18 mouse cellular contexts compared by ENCODE assay signal in the genomic region with DNA sequence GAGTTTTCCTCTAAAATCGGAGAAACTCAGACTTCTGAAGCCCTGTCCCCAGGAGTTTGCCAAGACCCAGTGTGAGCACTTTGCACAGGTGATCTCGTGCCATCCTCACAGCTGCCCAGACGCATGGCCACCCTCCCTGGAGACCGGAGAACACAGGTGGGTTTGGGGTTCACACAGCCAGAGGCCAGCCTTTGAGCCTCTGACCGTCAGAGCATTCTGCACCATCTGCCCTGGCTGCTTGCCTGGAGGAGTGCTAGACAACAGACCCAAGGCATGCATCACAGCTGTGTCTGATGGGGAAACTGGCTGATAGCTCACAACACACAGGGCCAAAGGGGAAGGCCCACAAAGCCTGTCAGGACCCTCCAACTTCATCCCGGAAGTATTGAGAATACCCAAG.
DNase-seq lines count a peak whose midpoint lies in the region; ATAC-seq and TF ChIP-seq lines count a peak whose summit lies in the region.
"Had no signal": no experiment of that assay in that cellular context is flagged by ENCODE, and none has a peak within 500 bp of the region (broad histone marks: within the 10 kb centered on the region; RNA-seq: fewer than 3 reads in every experiment).

No protein-coding gene starts in this region.

- H3K4me2 ChIP-seq in heart, embryonic 12.5 days, result no peak overlapping the region
- no peak overlapping the region for H3K4me2 ChIP-seq in lung, embryonic 16.5 days (ENCODE audit: low read depth, low read length)
- no peak overlapping the region for H3K4me2 ChIP-seq in stomach, postnatal 0 days (replicated peaks; ENCODE audit: low read depth)
- H3K4me2 ChIP-seq: hindbrain, embryonic 14.5 days; limb, embryonic 12.5 days; liver, embryonic 13.5 days; midbrain, embryonic 12.5 days had no signal

- peaks cover 23% of the 10 kb centered on the region for H3K4me1 ChIP-seq in heart, embryonic 12.5 days (replicated peaks)
- H3K4me1 ChIP-seq in lung, embryonic 16.5 days (replicated peaks; ENCODE audit: control insufficient read depth, insufficient read depth, low read length), result no peaks in the 10 kb centered on the region
- no peaks in the 10 kb centered on the region for H3K4me1 ChIP-seq in stomach, postnatal 0 days (replicated peaks; ENCODE audit: control insufficient read depth, insufficient read depth)
- H3K4me1 ChIP-seq: liver, embryonic 13.5 days; midbrain, embryonic 12.5 days had no signal

- no peak overlapping the region for H3K9ac ChIP-seq in heart, embryonic 12.5 days
- H3K9ac ChIP-seq in lung, embryonic 16.5 days (ENCODE audit: low read length), result no peak overlapping the region
- no peak overlapping the region for H3K9ac ChIP-seq in stomach, postnatal 0 days (ENCODE audit: low read length)
- H3K9ac ChIP-seq: hindbrain, embryonic 14.5 days; limb, embryonic 12.5 days; liver, embryonic 13.5 days; midbrain, embryonic 12.5 days had no signal

- no peak overlapping the region for H3K4me3 ChIP-seq in heart, embryonic 12.5 days
- no peak overlapping the region for H3K4me3 ChIP-seq in lung, embryonic 16.5 days (ENCODE audit: low read length)
- H3K4me3 ChIP-seq in stomach, postnatal 0 days (ENCODE audit: low read depth, low read length), result no peak overlapping the region
- H3K4me3 ChIP-seq: layer of hippocampus, adult 2 months; left cerebral cortex, adult 2 months; limb, embryonic 12.5 days; liver, embryonic 13.5 days; midbrain, embryonic 12.5 days had no signal

- 74% methylated on average over 6 of the region's 6 CpGs for WGBS in heart, embryonic 12.5 days
- 73% methylated on average over 6 of the region's 6 CpGs for WGBS in lung, embryonic 16.5 days
- 75% methylated on average over 6 of the region's 6 CpGs for WGBS in stomach, postnatal 0 days

- no peaks in the 10 kb centered on the region for H3K27me3 ChIP-seq in heart, embryonic 12.5 days (replicated peaks)
- no peaks in the 10 kb centered on the region for H3K27me3 ChIP-seq in lung, embryonic 16.5 days (ENCODE audit: control insufficient read depth, insufficient read depth, low read depth, low read length)
- H3K27me3 ChIP-seq in stomach, postnatal 0 days (ENCODE audit: control insufficient read depth, insufficient read depth, low read length), result no peaks in the 10 kb centered on the region
- H3K27me3 ChIP-seq: limb, embryonic 12.5 days had no signal

- H3K36me3 ChIP-seq in heart, embryonic 12.5 days, result no peaks in the 10 kb centered on the region
- H3K36me3 ChIP-seq in lung, embryonic 16.5 days (ENCODE audit: control insufficient read depth, insufficient read depth, low read length), result no peaks in the 10 kb centered on the region
- no peaks in the 10 kb centered on the region for H3K36me3 ChIP-seq in stomach, postnatal 0 days (ENCODE audit: control insufficient read depth, insufficient read depth, low read length)
- H3K36me3 ChIP-seq: G1E; limb, embryonic 12.5 days; liver, embryonic 13.5 days; midbrain, embryonic 12.5 days had no signal

- TF ChIP-seq EP300 in stomach, postnatal 0 days (optimal IDR thresholded peaks at IDR 0.05), result no peak

- H3K27ac ChIP-seq in heart, embryonic 12.5 days (ENCODE audit: poor library complexity, severe bottlenecking), result no peak overlapping the region
- H3K27ac ChIP-seq in lung, embryonic 16.5 days (ENCODE audit: low read length), result no peak overlapping the region
- H3K27ac ChIP-seq in stomach, postnatal 0 days (replicated peaks), result no peak overlapping the region
- H3K27ac ChIP-seq: hindbrain, embryonic 14.5 days; layer of hippocampus, adult 2 months; left cerebral cortex, adult 2 months; limb, embryonic 12.5 days; liver, embryonic 13.5 days; midbrain, embryonic 12.5 days had no signal

- TF ChIP-seq CTCF in stomach, postnatal 0 days (IDR thresholded peaks at IDR 0.05; ENCODE audit: low read depth), result no peak

- no peaks in the 10 kb centered on the region for H3K9me3 ChIP-seq in heart, embryonic 12.5 days (replicated peaks)
- H3K9me3 ChIP-seq in lung, embryonic 16.5 days (ENCODE audit: control insufficient read depth, low read length), result no peaks in the 10 kb centered on the region
- H3K9me3 ChIP-seq in stomach, postnatal 0 days (ENCODE audit: control insufficient read depth, low read length), result no peaks in the 10 kb centered on the region
- H3K9me3 ChIP-seq: G1E; limb, embryonic 12.5 days; liver, embryonic 13.5 days; midbrain, embryonic 12.5 days had no signal

- no peak for ATAC-seq in heart, embryonic 12.5 days (ENCODE audit: insufficient number of reproducible peaks, low FRiP score)
- ATAC-seq in lung, embryonic 16.5 days (ENCODE audit: low read depth), result peak; percentile 61; the same call in 1 of the 2 replicates
- ATAC-seq in stomach, postnatal 0 days (ENCODE audit: low FRiP score, low TSS enrichment), result no peak
- ATAC-seq: CD4-positive, CD25-positive, alpha-beta regulatory T cell, adult 4 months; intestine, embryonic 16.5 days had no signal

- DNase-seq in heart, adult 18-20 months, result peak; percentile 38 to 47
- no peak for DNase-seq in lung, postnatal 25 days (ENCODE audit: low spot score)
- peak; percentile 73 for DNase-seq in gastrocnemius, postnatal 14 days
- DNase-seq in lung, postnatal 14 days, result peak; percentile 58
- DNase-seq in kidney, postnatal 4 days, result no peak
- no peak for DNase-seq in stomach, postnatal 0 days (ENCODE audit: low spot score)
- DNase-seq: cerebellum, postnatal 36 days; liver, embryonic 13.5 days had no signal

- intact Hi-C loops in gastrocnemius, postnatal 14 days (cut with DNase I; ENCODE audit: low total_unique reads), result no loop called here

Comparison
In these comparisons a context has a peak if more than half of its experiments do, and no peak if none do; other contexts are left out.
1. DNase-seq: peak in heart, adult 18-20 months (2 of 2), gastrocnemius, postnatal 14 days (single experiment) and lung, postnatal 14 days (single experiment); none in lung, postnatal 25 days (single experiment), kidney, postnatal 4 days (0 of 2) and stomach, postnatal 0 days (single experiment).